Mouse (Mus musculus): Measurements from ENCODE around the gene Clasp1. TPM values are rescaled to one million over a fixed set of nuclear protein-coding genes. Genes with fewer than 3 reads are reported as not detected.

Gene Clasp1
- total RNA-seq, 2 experiments from 2014 or later: 92.5 to 102 TPM

- DNase-seq (ENCODE audit: low spot score in 2 of 2): no peak
- Histone ChIP-seq H3K4me3 (no peak overlapping the region), H3K27ac (no peak overlapping the region)
- TF ChIP-seq CTCF (conservative IDR thresholded peaks at IDR 0.05): no peak
Measured at GRCm38 (mm10) chr1:118648015-118648414, 259.2 kb downstream of the Clasp1 start.

- no peak overlapping the region for H3K27ac ChIP-seq
- TF ChIP-seq CTCF (conservative IDR thresholded peaks at IDR 0.05): no peak
- DNase-seq (ENCODE audit: low spot score in 2 of 2): no peak
Measured at GRCm38 (mm10) chr1:118649933-118650770, 261.3 kb downstream of the Clasp1 start.

DNA sequence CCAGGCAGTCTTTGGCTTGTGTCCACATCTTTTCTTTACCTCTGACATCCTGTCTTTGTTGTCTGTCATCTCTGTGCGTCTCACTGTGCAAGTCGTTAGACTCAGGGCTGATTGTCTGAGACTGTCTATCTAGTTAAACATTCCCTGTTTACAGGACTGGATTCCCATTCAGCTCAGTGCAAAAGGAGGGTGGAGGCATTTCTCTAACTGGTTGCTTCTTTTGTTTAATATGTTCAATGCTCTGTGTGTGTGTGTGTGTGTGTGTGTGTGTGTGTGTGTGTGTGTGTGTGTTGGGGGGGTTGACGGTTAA is 261.9 kb downstream of the Clasp1 start:
- no peak for TF ChIP-seq CTCF (conservative IDR thresholded peaks at IDR 0.05)
- no peak overlapping the region for H3K27ac ChIP-seq
- DNase-seq (ENCODE audit: low spot score in 2 of 2): no peak
- no peak overlapping the region for H3K4me3 ChIP-seq

More at GRCm38 (mm10) chr1:118649933-118650770, 261.3 kb downstream of the Clasp1 start:
- no peak overlapping the region for H3K4me3 ChIP-seq

- TF ChIP-seq CTCF (conservative IDR thresholded peaks at IDR 0.05): no peak
- DNase-seq (ENCODE audit: low spot score in 2 of 2): no peak
- no peak overlapping the region for H3K4me3 ChIP-seq
- H3K27ac ChIP-seq: no peak overlapping the region
Measured at GRCm38 (mm10) chr1:118658716-118659115, 269.9 kb downstream of the Clasp1 start.

DNA sequence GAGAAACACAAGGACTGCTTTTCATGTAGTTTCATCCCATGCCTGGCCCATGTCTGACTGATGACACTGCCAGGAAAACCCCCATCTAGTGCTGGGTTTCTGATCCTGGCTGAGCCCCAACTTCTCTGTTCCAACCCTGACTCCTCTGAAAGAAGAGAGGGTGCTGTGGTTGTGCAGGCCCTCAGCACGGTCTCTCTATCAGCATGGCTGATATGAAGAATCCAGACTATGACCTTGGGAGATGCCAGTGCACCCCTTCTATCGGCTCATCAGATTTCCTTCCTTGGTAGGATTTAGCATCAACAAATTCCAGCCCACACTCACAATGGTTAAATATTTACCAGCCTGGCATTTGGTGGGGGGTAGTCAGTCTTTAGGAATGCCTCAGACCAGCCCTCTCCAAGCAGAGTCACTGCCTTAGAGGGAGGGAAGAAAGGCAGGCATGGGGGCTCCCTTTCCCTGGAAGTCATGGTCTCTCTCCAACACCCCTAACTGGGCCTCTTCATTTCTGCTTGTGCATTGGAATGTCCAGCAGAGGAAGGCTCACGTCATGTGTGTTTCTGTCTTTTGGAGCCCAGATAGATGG is 272.1 kb downstream of the Clasp1 start:
- Histone ChIP-seq H3K4me3 (no peak overlapping the region), H3K27ac (no peak overlapping the region)
- TF ChIP-seq CTCF (conservative IDR thresholded peaks at IDR 0.05): no peak
- no peak for DNase-seq (ENCODE audit: low spot score in 2 of 2)

Other genes starting within 250 kb of the Clasp1 start
- not detected for gene Gm29106, start 212.5 kb upstream of the Clasp1 start, total RNA-seq (2021)
- 100 to 1,000 TPM; 100 to 112 TPM for gene Tsn, start 77.3 kb upstream of the Clasp1 start, total RNA-seq (2021)
- 10 to 100 TPM; 24.7 to 25.9 TPM for gene Nifk, start 67.2 kb upstream of the Clasp1 start, total RNA-seq (2021)
- gene Tfcp2l1, start 238.9 kb downstream of the Clasp1 start, total RNA-seq (2021): 1 to 10 TPM; 2.1 to 2.4 TPM